Mouse (Mus musculus): ENCODE results near the gene Mbl1. TPM values are rescaled to one million over a fixed set of nuclear protein-coding genes. Genes with fewer than 3 reads are reported as not detected.

The Mbl1 gene
- total RNA-seq (2021) (not detected), polyA plus RNA-seq (2012; rRNA removed) (not detected in 2 replicates)
- long read RNA-seq, result 0 reads

DNA sequence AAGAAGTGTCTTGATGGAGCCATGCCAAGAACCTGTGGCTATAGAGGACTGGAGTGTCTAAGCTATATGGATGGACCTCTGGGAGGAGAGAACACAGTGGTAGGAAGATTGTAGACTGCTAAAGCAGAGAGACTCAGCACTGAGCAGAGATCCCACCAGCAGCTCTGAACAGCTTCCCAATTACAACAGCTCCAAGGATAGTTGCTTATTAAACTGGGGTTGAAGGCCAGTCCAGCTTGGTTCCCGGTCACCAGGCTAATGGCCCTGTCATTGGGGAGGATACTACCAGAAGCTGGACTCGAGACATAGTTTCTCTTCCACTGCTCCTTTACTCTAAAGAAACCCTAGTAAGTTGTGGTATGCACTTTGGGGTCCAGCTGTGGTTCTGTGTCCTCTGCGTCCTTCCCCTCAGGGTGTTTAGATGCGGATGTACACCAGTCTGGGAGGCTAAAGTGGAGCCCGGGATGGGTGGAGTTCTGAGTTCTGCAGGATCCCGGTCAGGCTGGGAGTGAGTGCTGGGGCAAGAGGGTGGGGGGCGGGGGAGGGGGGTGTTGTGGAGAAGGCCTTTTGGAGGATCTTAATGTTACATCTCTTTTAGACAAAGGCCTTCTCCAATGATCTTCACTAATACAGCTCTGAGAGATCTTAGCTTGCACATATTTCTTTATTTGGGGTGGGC is at the start of gene Mbl1:
Mbl1 (plus strand) TSS at position 239 of the 679 bp plus-strand sequence.
- intact Hi-C loops (cut with DNase I), result no loop called here
- Histone ChIP-seq H3K36me3 (ENCODE audit: control insufficient read depth, insufficient read depth, low read length) (no peaks in the 10 kb centered on the region), H3K4me1 (ENCODE audit: control insufficient read depth, insufficient read depth, low read length) (no peaks in the 10 kb centered on the region), H3K27ac (no peak within 1 kb of the TSS), H3K79me2 (replicated peaks; ENCODE audit: control insufficient read depth, insufficient read depth, low read length) (no peaks in the 10 kb centered on the region), H3K4me3 (no peak within 1 kb of the TSS), H3K9ac (ENCODE audit: low read depth, low read length) (no peak within 1 kb of the TSS), H3K27me3 (ENCODE audit: control insufficient read depth, insufficient read depth, low read length) (no peaks in the 10 kb centered on the region)
- DNase-seq, result no peak
- TF ChIP-seq POLR2A (IDR thresholded peaks at IDR 0.05; ENCODE audit: insufficient read depth, low read depth, low read length) (no peak), CTCF (IDR thresholded peaks at IDR 0.05) (no peak), EP300 (IDR thresholded peaks at IDR 0.05; ENCODE audit: insufficient read depth, low read depth, low read length) (no peak)
- 74% methylated on average over 7 of the region's 7 CpGs for WGBS

DNA sequence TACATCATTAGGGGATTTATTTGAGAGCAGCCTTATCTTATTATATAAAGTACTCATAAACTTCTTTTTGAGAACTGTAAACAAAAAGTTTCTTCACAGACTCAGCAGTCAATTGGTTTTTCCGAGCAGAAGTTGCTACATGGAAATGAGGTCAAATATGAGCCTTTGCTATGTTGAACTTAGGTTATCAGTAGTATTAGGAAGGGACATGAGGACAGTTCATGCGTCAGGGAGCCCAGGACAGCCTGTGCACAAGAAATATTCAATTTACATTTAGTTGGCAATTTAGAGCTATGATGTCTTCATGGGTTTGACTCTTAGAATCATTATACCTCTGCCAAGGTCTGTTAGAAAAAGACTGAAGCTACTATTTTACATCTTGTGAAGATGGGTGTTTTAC is 49.0 kb upstream of the Mbl1 start:
- 46% methylated on average over 2 of the region's 2 CpGs for WGBS
- no peaks in the 10 kb centered on the region for H3K4me1 ChIP-seq (ENCODE audit: control insufficient read depth, insufficient read depth, low read length)
- H3K4me3 ChIP-seq, result no peak overlapping the region
- no peaks in the 10 kb centered on the region for H3K36me3 ChIP-seq (ENCODE audit: control insufficient read depth, insufficient read depth, low read length)
- intact Hi-C loops (cut with DNase I), result no loop called here
- no peaks in the 10 kb centered on the region for H3K79me2 ChIP-seq (replicated peaks; ENCODE audit: control insufficient read depth, insufficient read depth, low read length)
- no peak for DNase-seq
- TF ChIP-seq POLR2A (IDR thresholded peaks at IDR 0.05; ENCODE audit: insufficient read depth, low read depth, low read length), result no peak
- TF ChIP-seq EP300 (IDR thresholded peaks at IDR 0.05; ENCODE audit: insufficient read depth, low read depth, low read length), result no peak
- TF ChIP-seq CTCF (IDR thresholded peaks at IDR 0.05), result no peak
- H3K27ac ChIP-seq, result no peak overlapping the region
- H3K27me3 ChIP-seq (ENCODE audit: control insufficient read depth, insufficient read depth, low read length), result no peaks in the 10 kb centered on the region
- H3K9ac ChIP-seq (ENCODE audit: low read depth, low read length), result no peak overlapping the region

- Histone ChIP-seq H3K36me3 (ENCODE audit: control insufficient read depth, insufficient read depth, low read length) (no peaks in the 10 kb centered on the region), H3K9ac (ENCODE audit: low read depth, low read length) (no peak within 1 kb of the TSS), H3K4me3 (no peak within 1 kb of the TSS), H3K79me2 (replicated peaks; ENCODE audit: control insufficient read depth, insufficient read depth, low read length) (no peaks in the 10 kb centered on the region), H3K4me1 (ENCODE audit: control insufficient read depth, insufficient read depth, low read length) (no peaks in the 10 kb centered on the region), H3K27ac (no peak within 1 kb of the TSS), H3K27me3 (ENCODE audit: control insufficient read depth, insufficient read depth, low read length) (no peaks in the 10 kb centered on the region)
- no peak for TF ChIP-seq POLR2A (IDR thresholded peaks at IDR 0.05; ENCODE audit: insufficient read depth, low read depth, low read length)
- TF ChIP-seq CTCF (IDR thresholded peaks at IDR 0.05), result no peak
- no peak for TF ChIP-seq EP300 (IDR thresholded peaks at IDR 0.05; ENCODE audit: insufficient read depth, low read depth, low read length)
- WGBS, result 45% methylated on average over 10 of the region's 10 CpGs
- intact Hi-C loops (cut with DNase I), result no loop called here
- no peak for DNase-seq
These were observed 46.3 kb upstream of the Mbl1 start, which contains the start of gene Mat1a for GRCm38 (mm10) chr14:41104853-41105444. Mat1a (plus strand) TSS chr14:41105035.

DNA sequence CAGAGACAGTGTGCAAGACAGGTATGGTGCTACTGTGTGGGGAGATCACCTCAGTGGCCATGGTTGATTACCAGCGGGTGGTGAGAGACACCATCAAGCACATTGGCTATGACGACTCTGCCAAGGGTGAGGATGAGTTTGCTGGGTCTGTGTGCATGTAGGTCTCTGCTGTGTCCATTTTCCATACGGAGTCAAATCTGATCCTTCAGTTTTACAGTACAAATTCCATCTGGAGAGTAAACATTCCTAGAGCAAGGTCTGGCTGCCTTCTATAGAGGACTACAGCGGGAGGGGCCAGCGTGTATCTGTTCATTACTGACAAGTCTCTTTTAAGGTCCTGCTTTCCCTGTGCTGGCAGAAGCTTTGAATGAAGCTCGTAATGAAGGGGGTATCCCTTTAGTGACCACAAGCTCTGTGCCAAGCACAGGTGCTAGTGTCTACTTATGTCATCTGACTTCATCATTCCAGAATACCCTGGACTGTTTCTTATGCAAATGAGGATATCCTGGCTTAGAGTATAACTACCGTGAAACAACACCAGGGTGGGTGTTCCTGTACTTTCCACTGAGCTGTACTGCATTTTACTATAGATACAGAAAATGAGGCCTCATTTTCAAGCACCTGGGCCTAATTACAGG is 40.1 kb upstream of the Mbl1 start:
- no peak overlapping the region for H3K9ac ChIP-seq (ENCODE audit: low read depth, low read length)
- TF ChIP-seq POLR2A (IDR thresholded peaks at IDR 0.05; ENCODE audit: insufficient read depth, low read depth, low read length), result no peak
- no peak for TF ChIP-seq EP300 (IDR thresholded peaks at IDR 0.05; ENCODE audit: insufficient read depth, low read depth, low read length)
- no peak for TF ChIP-seq CTCF (IDR thresholded peaks at IDR 0.05)
- no peak overlapping the region for H3K4me3 ChIP-seq
- no peaks in the 10 kb centered on the region for H3K36me3 ChIP-seq (ENCODE audit: control insufficient read depth, insufficient read depth, low read length)
- H3K27me3 ChIP-seq (ENCODE audit: control insufficient read depth, insufficient read depth, low read length), result no peaks in the 10 kb centered on the region
- WGBS, result 84% methylated on average over 7 of the region's 7 CpGs
- H3K27ac ChIP-seq, result no peak overlapping the region
- H3K79me2 ChIP-seq (replicated peaks; ENCODE audit: control insufficient read depth, insufficient read depth, low read length), result no peaks in the 10 kb centered on the region
- no peaks in the 10 kb centered on the region for H3K4me1 ChIP-seq (ENCODE audit: control insufficient read depth, insufficient read depth, low read length)
- no peak for DNase-seq
- intact Hi-C loops (cut with DNase I), result no loop called here

- DNase-seq, result no peak
- Histone ChIP-seq H3K27ac (no peak overlapping the region), H3K4me3 (no peak overlapping the region), H3K36me3 (ENCODE audit: control insufficient read depth, insufficient read depth, low read length) (no peaks in the 10 kb centered on the region), H3K27me3 (ENCODE audit: control insufficient read depth, insufficient read depth, low read length) (no peaks in the 10 kb centered on the region), H3K4me1 (ENCODE audit: control insufficient read depth, insufficient read depth, low read length) (no peaks in the 10 kb centered on the region), H3K9ac (ENCODE audit: low read depth, low read length) (no peak overlapping the region), H3K79me2 (replicated peaks; ENCODE audit: control insufficient read depth, insufficient read depth, low read length) (no peaks in the 10 kb centered on the region)
- intact Hi-C loops (cut with DNase I), result no loop called here
- TF ChIP-seq POLR2A (IDR thresholded peaks at IDR 0.05; ENCODE audit: insufficient read depth, low read depth, low read length) (no peak), CTCF (IDR thresholded peaks at IDR 0.05) (no peak), EP300 (IDR thresholded peaks at IDR 0.05; ENCODE audit: insufficient read depth, low read depth, low read length) (no peak)
- WGBS, result 69% methylated on average over 4 of the region's 4 CpGs
These were observed 38.3 kb upstream of the Mbl1 start for GRCm38 (mm10) chr14:41112944-41113343.

DNA sequence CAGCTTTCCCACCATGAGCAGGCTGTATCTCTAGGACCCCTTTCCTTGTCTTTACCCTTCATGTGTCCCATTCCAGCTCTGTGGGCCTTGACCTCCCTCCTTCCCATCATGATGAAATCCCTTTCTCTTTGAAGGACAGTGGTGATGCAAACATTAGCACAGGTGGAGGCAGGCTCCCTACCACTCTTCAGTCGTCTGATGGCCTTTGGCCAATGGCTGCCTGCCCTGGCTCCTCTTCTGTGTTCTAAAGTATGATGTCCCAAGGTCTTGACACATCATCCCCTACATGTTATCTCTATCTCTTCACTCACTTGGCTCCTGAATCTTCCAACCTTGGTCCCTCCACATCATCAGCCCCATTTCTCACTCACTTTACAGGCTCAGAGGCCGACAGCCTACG is 35.0 kb upstream of the Mbl1 start:
- no peak overlapping the region for H3K27ac ChIP-seq
- H3K4me3 ChIP-seq, result no peak overlapping the region
- no peaks in the 10 kb centered on the region for H3K79me2 ChIP-seq (replicated peaks; ENCODE audit: control insufficient read depth, insufficient read depth, low read length)
- 68% methylated on average over 3 of the region's 3 CpGs for WGBS
- no peak for TF ChIP-seq POLR2A (IDR thresholded peaks at IDR 0.05; ENCODE audit: insufficient read depth, low read depth, low read length)
- no peak for TF ChIP-seq CTCF (IDR thresholded peaks at IDR 0.05)
- no peak for TF ChIP-seq EP300 (IDR thresholded peaks at IDR 0.05; ENCODE audit: insufficient read depth, low read depth, low read length)
- H3K27me3 ChIP-seq (ENCODE audit: control insufficient read depth, insufficient read depth, low read length), result no peaks in the 10 kb centered on the region
- intact Hi-C loops (cut with DNase I), result no loop called here
- no peaks in the 10 kb centered on the region for H3K36me3 ChIP-seq (ENCODE audit: control insufficient read depth, insufficient read depth, low read length)
- no peak for DNase-seq
- H3K9ac ChIP-seq (ENCODE audit: low read depth, low read length), result no peak overlapping the region
- no peaks in the 10 kb centered on the region for H3K4me1 ChIP-seq (ENCODE audit: control insufficient read depth, insufficient read depth, low read length)
